Mouse (Mus musculus) hindbrain, postnatal 0 days (tissue): ENCODE results near the gene Pds5a. TPM values are rescaled to one million over a fixed set of nuclear protein-coding genes. Genes with fewer than 3 reads are reported as not detected.
"Not testable (repeated sequence)": the region's sequence is repeated elsewhere in the genome, so short reads cannot be mapped to it uniquely, and the experiment has no call there.

Source experiments
- ATAC-seq: fragments of 200-750 bp; cut with Nextera tagmentation; 2 replicates; pipeline ENCODE4 v1.8.0; 2017; ENCODE audit warnings: mild to moderate bottlenecking, moderate TSS enrichment, moderate library complexity
- DNase-seq: peaks from one replicate; pipeline ENCODE4 v3.0.0-alpha.2; 2015; ENCODE audit warnings: low spot score
- H3K27ac ChIP-seq: fragments of 300-500 bp; sonication (generic); 2 replicates; pipeline ENCODE4 v1.5.1; 2014; ENCODE audit warnings: mild to moderate bottlenecking
- H3K27me3 ChIP-seq: fragments of 300-500 bp; sonication (generic); 2 replicates; pipeline ENCODE4 v1.6.1; 2014; ENCODE audit warnings: low read length, mixed read lengths; ENCODE audit not compliant: insufficient read depth
- H3K36me3 ChIP-seq: fragments of 300-500 bp; sonication (generic); 2 replicates; pipeline ENCODE4 v1.6.1; 2014; ENCODE audit warnings: low read length, mixed read lengths; ENCODE audit not compliant: insufficient read depth
- H3K4me1 ChIP-seq: fragments of 300-500 bp; sonication (generic); 2 replicates; pipeline ENCODE4 v1.6.1; 2014; ENCODE audit warnings: antibody characterized with exemption, low read length, mixed read lengths; ENCODE audit not compliant: insufficient read depth
- H3K4me2 ChIP-seq: fragments of 300-500 bp; sonication (generic); 2 replicates; pipeline ENCODE4 v1.6.1; 2014; ENCODE audit warnings: low read depth, mild to moderate bottlenecking, low read length, moderate library complexity, mixed read lengths
- H3K4me3 ChIP-seq: fragments of 300-500 bp; sonication (generic); 2 replicates; pipeline ENCODE4 v1.5.1; 2014; ENCODE audit warnings: low read length
- H3K9ac ChIP-seq: fragments of 300-500 bp; sonication (generic); replicated peaks from 2 replicates; pipeline ENCODE4 v1.6.1; 2014; ENCODE audit warnings: mild to moderate bottlenecking, low read length, moderate library complexity, mixed read lengths
- H3K9me3 ChIP-seq: fragments of 300-500 bp; sonication (generic); 2 replicates; pipeline ENCODE4 v1.6.1; 2016; ENCODE audit warnings: low read length, mixed read lengths
- CTCF ChIP-seq: IDR thresholded peaks from 2 replicates; pipeline ENCODE4 v1.5.1; 2016; ENCODE audit warnings: antibody characterized with exemption, control low read depth, low read depth
- WGBS: fragments of 180-500 bp; shearing (Covaris S2); extraction: QIAGEN DNeasy Blood & Tissue Kit; methylation state at CpG from one replicate; pipeline ENCODE4 v1.1.7; 2014; 5-methylcytosine and 5-hydroxymethylcytosine counted together
- polyA plus RNA-seq: library from polyadenylated mRNA; unstranded; fragments of >200 nt; fragmentation: Nextera tagmentation; extraction: Ambion mirVana; gene quantifications from 2 replicates; pipeline ENCODE4 v1.2.1, GENCODE M21; 2015
- total RNA-seq: library from RNA; depleted of rRNA; stranded (reverse); fragments of >200 nt; gene quantifications from 2 replicates; pipeline ENCODE4 v1.2.3, GENCODE M21; 2014

The Pds5a gene
- total and polyA plus RNA-seq, 2 experiments from 2014 or later = 24.9 to 75.5 TPM

GRCm38 (mm10) chr5:65718368-65718767, 20.3 kb upstream of the Pds5a start:
- no peak overlapping the region for H3K4me2 ChIP-seq
- H3K36me3 ChIP-seq = no peaks in the 10 kb centered on the region
- no peaks in the 10 kb centered on the region for H3K27me3 ChIP-seq
- no peak overlapping the region for H3K4me3 ChIP-seq
- no peak for TF ChIP-seq CTCF
- no peak for ATAC-seq
- 30% methylated on average over 3 of the region's 3 CpGs for WGBS
- H3K9me3 ChIP-seq = no peaks in the 10 kb centered on the region
- no peak for DNase-seq
- H3K4me1 ChIP-seq = no peaks in the 10 kb centered on the region
- no peak overlapping the region for H3K9ac ChIP-seq
- H3K27ac ChIP-seq = no peak overlapping the region

- 92% methylated on average over 8 of the region's 8 CpGs for WGBS
- H3K4me1 ChIP-seq, H3K9ac ChIP-seq, H3K4me3 ChIP-seq, H3K36me3 ChIP-seq, DNase-seq, H3K27me3 ChIP-seq, H3K9me3 ChIP-seq, H3K27ac ChIP-seq, H3K4me2 ChIP-seq, ATAC-seq: not testable (repeated sequence)
These were observed 19.8 kb upstream of the Pds5a start for GRCm38 (mm10) chr5:65717903-65718211.

GRCm38 (mm10) chr5:65717063-65717902, 19.2 kb upstream of the Pds5a start:
- no peaks in the 10 kb centered on the region for H3K4me1 ChIP-seq
- DNase-seq (no peak), ATAC-seq (no peak)
- no peaks in the 10 kb centered on the region for H3K27me3 ChIP-seq
- no peak overlapping the region for H3K4me3 ChIP-seq
- WGBS = 82% methylated on average over 18 of the region's 18 CpGs
- H3K9me3 ChIP-seq = no peaks in the 10 kb centered on the region
- no peaks in the 10 kb centered on the region for H3K36me3 ChIP-seq
- no peak overlapping the region for H3K9ac ChIP-seq
- H3K4me2 ChIP-seq = no peak overlapping the region
- no peak overlapping the region for H3K27ac ChIP-seq
- TF ChIP-seq CTCF = no peak

- H3K4me1 ChIP-seq = no peaks in the 10 kb centered on the region
- no peak for ATAC-seq
- no peaks in the 10 kb centered on the region for H3K27me3 ChIP-seq
- 84% methylated on average over 6 of the region's 6 CpGs for WGBS
- TF ChIP-seq CTCF = no peak
- H3K9ac ChIP-seq = no peak overlapping the region
- H3K4me2 ChIP-seq = no peak overlapping the region
- no peaks in the 10 kb centered on the region for H3K36me3 ChIP-seq
- DNase-seq = no peak
- no peak overlapping the region for H3K4me3 ChIP-seq
- no peak overlapping the region for H3K27ac ChIP-seq
- no peaks in the 10 kb centered on the region for H3K9me3 ChIP-seq
These were observed 17.0 kb upstream of the Pds5a start for GRCm38 (mm10) chr5:65715084-65715483.

- H3K36me3 ChIP-seq = no peaks in the 10 kb centered on the region
- no peaks in the 10 kb centered on the region for H3K4me1 ChIP-seq
- no peak overlapping the region for H3K9ac ChIP-seq
- no peak for TF ChIP-seq CTCF
- no peak for DNase-seq
- H3K9me3 ChIP-seq = no peaks in the 10 kb centered on the region
- H3K27me3 ChIP-seq = no peaks in the 10 kb centered on the region
- WGBS = 97% methylated on average over 1 of the region's 1 CpGs
- no peak overlapping the region for H3K4me3 ChIP-seq
- no peak overlapping the region for H3K27ac ChIP-seq
- H3K4me2 ChIP-seq = no peak overlapping the region
- no peak for ATAC-seq
These were observed 13.4 kb upstream of the Pds5a start for GRCm38 (mm10) chr5:65711463-65711862.

- ATAC-seq = no peak
- Histone ChIP-seq H3K36me3 (no peaks in the 10 kb centered on the region), H3K4me3 (no peak overlapping the region), H3K4me2 (no peak overlapping the region), H3K27me3 (no peaks in the 10 kb centered on the region), H3K9me3 (no peaks in the 10 kb centered on the region), H3K9ac (no peak overlapping the region), H3K4me1 (no peaks in the 10 kb centered on the region), H3K27ac (no peak overlapping the region)
- no peak for TF ChIP-seq CTCF
- 75% methylated on average over 8 of the region's 8 CpGs for WGBS
- DNase-seq = no peak
These were observed 12.2 kb upstream of the Pds5a start for GRCm38 (mm10) chr5:65710267-65710666.

- no peaks in the 10 kb centered on the region for H3K4me1 ChIP-seq
- TF ChIP-seq CTCF = no peak
- no peaks in the 10 kb centered on the region for H3K9me3 ChIP-seq
- no peaks in the 10 kb centered on the region for H3K27me3 ChIP-seq
- H3K4me3 ChIP-seq = no peak overlapping the region
- no peak overlapping the region for H3K4me2 ChIP-seq
- WGBS = 70% methylated on average over 5 of the region's 5 CpGs
- H3K9ac ChIP-seq = no peak overlapping the region
- DNase-seq (no peak), ATAC-seq (no peak)
- no peaks in the 10 kb centered on the region for H3K36me3 ChIP-seq
- no peak overlapping the region for H3K27ac ChIP-seq
These were observed 8.9 kb upstream of the Pds5a start for GRCm38 (mm10) chr5:65706979-65707378.
